Mouse (Mus musculus) thymus, adult 2 months (tissue): Measurements from ENCODE around the gene Ifna9. TPM values are rescaled to one million over a fixed set of nuclear protein-coding genes. Genes with fewer than 3 reads are reported as not detected.

Experiments used
- DNase-seq: peaks from one replicate; pipeline ENCODE4 v3.0.0; 2021
- H3K27ac ChIP-seq: fragments of 200-500 bp; 2 replicates; pipeline ENCODE4 v1.5.1; 2012; ENCODE audit warnings: low read length, control low read depth; ENCODE audit not compliant: control insufficient read depth, insufficient read depth
- H3K27me3 ChIP-seq: fragments of 200-500 bp; 2 replicates; pipeline ENCODE4 v1.6.1; 2012; ENCODE audit warnings: mild to moderate bottlenecking, low read length, moderate library complexity, mixed read lengths; ENCODE audit not compliant: control insufficient read depth, insufficient read depth
- H3K36me3 ChIP-seq: fragments of 200-500 bp; 2 replicates; pipeline ENCODE4 v1.6.1; 2012; ENCODE audit warnings: mild to moderate bottlenecking, low read length, moderate library complexity; ENCODE audit not compliant: control insufficient read depth, insufficient read depth
- H3K4me1 ChIP-seq: fragments of 200-500 bp; replicated peaks from 2 replicates; pipeline ENCODE4 v1.6.1; 2012; ENCODE audit warnings: low read length; ENCODE audit not compliant: control insufficient read depth, insufficient read depth
- H3K4me3 ChIP-seq: fragments of 200-500 bp; 2 replicates; pipeline ENCODE4 v1.5.1; 2012; ENCODE audit warnings: mild to moderate bottlenecking, low read length, control low read depth, moderate library complexity; ENCODE audit not compliant: control insufficient read depth, insufficient read depth
- CTCF ChIP-seq: fragments of 200-500 bp; IDR thresholded peaks from 2 replicates; pipeline ENCODE4 v1.5.1; 2012; ENCODE audit warnings: mild to moderate bottlenecking, control low read depth, low read length, moderate library complexity, borderline replicate concordance; ENCODE audit not compliant: control insufficient read depth, poor library complexity, insufficient read depth; ENCODE audit errors: extremely low read depth
- POLR2A ChIP-seq: fragments of 200-500 bp; IDR thresholded peaks from 2 replicates; pipeline ENCODE4 v1.6.1; 2012; ENCODE audit warnings: mild to moderate bottlenecking, low read length, control low read depth, moderate library complexity; ENCODE audit not compliant: control insufficient read depth, poor library complexity, insufficient read depth; ENCODE audit errors: extremely low read depth
- WGBS: fragments of 180-500 bp; shearing (Covaris S2); methylation state at CpG from one replicate; pipeline ENCODE4 v1.1.7; 2018; 5-methylcytosine and 5-hydroxymethylcytosine counted together
- polyA plus RNA-seq: library from polyadenylated mRNA; depleted of rRNA; stranded (reverse); fragments of >200 nt; gene quantifications from 2 replicates; pipeline ENCODE4 v1.2.3, GENCODE M21; 2012; rRNA removed

Ifna9 gene
- not detected in 2 replicates for polyA plus RNA-seq

- WGBS = 77% methylated on average over 1 of the region's 1 CpGs
These were observed at the start of gene Ifna9 for GRCm38 (mm10) chr4:88592285-88592684. TSS of gene Ifna9 (minus strand) at chr4:88592385.

GRCm38 (mm10) chr4:88641077-88641831 lies 49.1 kb upstream of the Ifna9 start:
- TF ChIP-seq CTCF (peak; percentile 99), POLR2A (no peak)
- H3K27me3 ChIP-seq = no peaks in the 10 kb centered on the region
- peak overlapping the region; percentile 64 for H3K4me3 ChIP-seq
- WGBS = 11% methylated on average over 11 of the region's 11 CpGs
- no peaks in the 10 kb centered on the region for H3K36me3 ChIP-seq
- H3K4me1 ChIP-seq = no peaks in the 10 kb centered on the region
- peak; percentile 95 for DNase-seq
- H3K27ac ChIP-seq = no peak overlapping the region

More at GRCm38 (mm10) chr4:88592285-88592684, at the start of gene Ifna9:
- H3K4me1 ChIP-seq = no peaks in the 10 kb centered on the region
- DNase-seq = no peak
- TF ChIP-seq POLR2A = no peak
- TF ChIP-seq CTCF = no peak
- H3K27me3 ChIP-seq = no peaks in the 10 kb centered on the region
- no peak within 1 kb of the TSS for H3K27ac ChIP-seq
- H3K36me3 ChIP-seq = no peaks in the 10 kb centered on the region
- no peak within 1 kb of the TSS for H3K4me3 ChIP-seq

- Histone ChIP-seq H3K27me3 (no peaks in the 10 kb centered on the region), H3K4me1 (no peaks in the 10 kb centered on the region), H3K27ac (no peak overlapping the region), H3K4me3 (peak overlapping the region; percentile 64), H3K36me3 (no peaks in the 10 kb centered on the region)
- TF ChIP-seq CTCF (no peak), POLR2A (no peak)
- 19% methylated on average over 8 of the region's 8 CpGs for WGBS
- no peak for DNase-seq
These were observed 48.5 kb upstream of the Ifna9 start for GRCm38 (mm10) chr4:88640704-88641076.

- Histone ChIP-seq H3K4me1 (no peaks in the 10 kb centered on the region), H3K36me3 (no peaks in the 10 kb centered on the region), H3K27me3 (no peaks in the 10 kb centered on the region), H3K27ac (no peak within 1 kb of the TSS), H3K4me3 (no peak within 1 kb of the TSS)
- 93% methylated on average over 4 of the region's 4 CpGs for WGBS
- no peak for DNase-seq
- no peak for TF ChIP-seq POLR2A
- no peak for TF ChIP-seq CTCF
These were observed 42.1 kb upstream of the Ifna9 start, which contains the start of gene C87499 for GRCm38 (mm10) chr4:88634311-88634710. TSS of gene C87499 (minus strand) at chr4:88634411.

GRCm38 (mm10) chr4:88603276-88603675 lies 11.1 kb upstream of the Ifna9 start, which contains the start of gene Ifna12:
TSS of gene Ifna12 (minus strand) at chr4:88603376.
- Histone ChIP-seq H3K27ac (no peak within 1 kb of the TSS), H3K27me3 (no peaks in the 10 kb centered on the region), H3K4me3 (no peak within 1 kb of the TSS), H3K36me3 (no peaks in the 10 kb centered on the region), H3K4me1 (no peaks in the 10 kb centered on the region)
- TF ChIP-seq POLR2A (no peak), CTCF (no peak)
- no peak for DNase-seq

- H3K27me3 ChIP-seq = no peaks in the 10 kb centered on the region
- H3K4me1 ChIP-seq = no peaks in the 10 kb centered on the region
- WGBS = 83% methylated on average over 1 of the region's 1 CpGs
- DNase-seq = no peak
- H3K4me3 ChIP-seq = no peak within 1 kb of the TSS
- H3K27ac ChIP-seq = no peak within 1 kb of the TSS
- no peaks in the 10 kb centered on the region for H3K36me3 ChIP-seq
- TF ChIP-seq CTCF (no peak), POLR2A (no peak)
These were observed 20.5 kb downstream of the Ifna9 start, which contains the start of gene Ifna14 for GRCm38 (mm10) chr4:88571698-88572097. TSS of gene Ifna14 (minus strand) at chr4:88571798.
